Mouse (Mus musculus): Measurements from ENCODE around the gene Prok1. TPM values are rescaled to one million over a fixed set of nuclear protein-coding genes. Genes with fewer than 3 reads are reported as not detected.

The Prok1 gene
- polyA plus RNA-seq, 1 experiment from 2014 or later: 0.36 TPM

DNA sequence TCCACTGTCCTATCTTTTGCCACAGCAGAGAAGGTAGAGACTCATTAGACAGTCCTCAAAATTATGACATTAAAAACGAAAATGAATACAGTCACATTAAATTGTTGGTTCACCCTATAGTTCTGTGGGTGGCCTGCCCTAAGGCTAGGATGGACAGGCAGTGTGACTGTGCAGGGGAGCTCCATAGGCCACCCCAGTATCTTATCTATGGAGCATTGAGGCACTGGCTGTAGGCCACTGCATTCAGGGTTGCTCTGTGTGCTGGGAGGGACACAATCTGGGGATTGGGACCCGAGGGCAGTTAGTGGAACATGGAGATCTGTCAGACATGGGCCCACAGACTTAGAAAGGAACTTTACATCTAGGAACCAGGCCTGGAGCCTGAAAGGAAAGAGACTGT, 5.6 kb downstream of the Prok1 start:
- Histone ChIP-seq H3K4me2 (no peak overlapping the region), H3K27me3 (replicated peaks) (no peaks in the 10 kb centered on the region; the same call in 1 of the 2 replicates), H3K36me3 (no peaks in the 10 kb centered on the region), H3K4me1 (no peaks in the 10 kb centered on the region), H3K9ac (replicated peaks) (no peak overlapping the region), H3K9me3 (replicated peaks) (no peaks in the 10 kb centered on the region), H3K4me3 (replicated peaks) (no peak overlapping the region), H3K27ac (replicated peaks) (no peak overlapping the region)
- ATAC-seq (ENCODE audit: low FRiP score): peak; percentile 11; the same call in 1 of the 2 replicates
- 37% methylated on average over 2 of the region's 2 CpGs for WGBS

DNA sequence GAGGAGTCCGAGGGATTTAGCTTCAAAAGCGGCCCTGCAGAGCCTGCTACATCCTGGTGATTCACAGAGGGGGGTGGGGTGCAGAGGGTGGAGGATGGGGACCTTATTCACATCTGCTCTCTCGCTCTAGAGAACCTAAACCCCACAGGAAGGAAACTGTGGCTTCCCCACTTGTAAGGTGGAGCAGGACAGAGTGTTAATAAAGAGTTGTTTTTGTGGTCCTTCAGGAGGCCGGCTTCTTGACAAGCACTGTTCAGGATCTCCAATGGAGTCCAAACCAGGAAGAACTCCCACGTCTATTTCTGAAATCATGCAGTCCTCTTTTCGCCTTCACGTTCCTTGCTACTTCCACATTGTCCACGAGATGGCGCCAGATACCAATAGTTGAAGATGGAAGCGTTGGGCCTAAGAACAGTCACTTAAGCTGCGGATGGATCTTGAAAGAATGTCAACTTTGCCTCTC, 6.1 kb downstream of the Prok1 start:
- peak; percentile 65; the same call in 1 of the 2 replicates for ATAC-seq (ENCODE audit: low FRiP score)
- no peaks in the 10 kb centered on the region for H3K36me3 ChIP-seq
- H3K9ac ChIP-seq (replicated peaks): no peak overlapping the region
- H3K27me3 ChIP-seq (replicated peaks): no peaks in the 10 kb centered on the region; the same call in 1 of the 2 replicates
- H3K9me3 ChIP-seq (replicated peaks): no peaks in the 10 kb centered on the region
- H3K4me2 ChIP-seq: no peak overlapping the region
- WGBS: 8% methylated on average over 11 of the region's 11 CpGs
- no peak overlapping the region for H3K27ac ChIP-seq (replicated peaks)
- no peak overlapping the region for H3K4me3 ChIP-seq (replicated peaks)
- H3K4me1 ChIP-seq: no peaks in the 10 kb centered on the region

DNA sequence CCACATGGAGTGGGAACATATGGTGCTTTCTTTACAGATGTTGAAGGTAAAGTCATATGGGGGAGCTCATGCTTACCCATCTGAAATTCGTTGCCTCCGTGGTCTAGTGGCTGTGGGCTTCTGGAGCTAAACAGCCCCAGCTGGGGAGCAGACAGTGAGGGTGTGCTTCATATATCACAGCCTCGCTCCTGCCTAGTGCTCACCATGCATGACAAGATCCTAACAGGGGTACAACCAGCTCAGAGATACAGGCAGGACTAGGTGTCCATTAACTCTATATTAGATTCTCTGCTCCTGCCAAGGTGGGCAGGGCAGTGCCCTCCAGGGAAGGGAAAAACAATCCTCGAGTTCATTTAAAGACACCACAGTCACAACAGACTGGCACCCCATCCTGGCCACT, 8.3 kb downstream of the Prok1 start:
- 61% methylated on average over 4 of the region's 4 CpGs for WGBS

DNA sequence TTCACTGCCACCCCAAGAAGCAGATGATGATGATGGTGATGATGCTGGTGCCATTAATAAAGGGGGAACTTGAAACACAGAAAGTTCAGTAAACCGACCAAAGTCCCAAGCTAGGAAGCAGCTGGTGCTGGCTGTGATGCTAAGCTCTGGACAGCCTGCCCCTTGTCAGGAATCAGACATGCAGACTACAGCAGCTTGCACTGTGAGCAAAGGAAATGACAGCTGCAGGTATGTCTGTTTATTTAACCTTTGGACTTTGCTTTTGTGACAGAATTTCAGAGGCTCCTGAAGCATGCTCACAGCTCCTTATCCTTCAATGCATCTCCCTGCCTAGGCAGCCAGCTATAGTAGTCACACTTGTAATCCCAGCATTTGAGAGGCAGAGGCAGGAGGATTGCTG, 9.0 kb downstream of the Prok1 start, which contains the start of gene A630076J17Rik:
Gene A630076J17Rik, plus strand, starts transcription at position 88 of the 400 bp plus-strand sequence.
- no peak for ATAC-seq (ENCODE audit: low FRiP score)
- Histone ChIP-seq H3K4me2 (no peak within 1 kb of the TSS), H3K9ac (replicated peaks) (no peak within 1 kb of the TSS)

More for the DNA sequence above, 8.3 kb downstream of the Prok1 start:
- Histone ChIP-seq H3K27me3 (replicated peaks) (no peaks in the 10 kb centered on the region; the same call in 1 of the 2 replicates), H3K9me3 (replicated peaks) (no peaks in the 10 kb centered on the region), H3K27ac (replicated peaks) (no peak overlapping the region), H3K4me1 (no peaks in the 10 kb centered on the region), H3K4me3 (replicated peaks) (no peak overlapping the region), H3K4me2 (no peak overlapping the region), H3K36me3 (no peaks in the 10 kb centered on the region), H3K9ac (replicated peaks) (no peak overlapping the region)
- ATAC-seq (ENCODE audit: low FRiP score): no peak

DNA sequence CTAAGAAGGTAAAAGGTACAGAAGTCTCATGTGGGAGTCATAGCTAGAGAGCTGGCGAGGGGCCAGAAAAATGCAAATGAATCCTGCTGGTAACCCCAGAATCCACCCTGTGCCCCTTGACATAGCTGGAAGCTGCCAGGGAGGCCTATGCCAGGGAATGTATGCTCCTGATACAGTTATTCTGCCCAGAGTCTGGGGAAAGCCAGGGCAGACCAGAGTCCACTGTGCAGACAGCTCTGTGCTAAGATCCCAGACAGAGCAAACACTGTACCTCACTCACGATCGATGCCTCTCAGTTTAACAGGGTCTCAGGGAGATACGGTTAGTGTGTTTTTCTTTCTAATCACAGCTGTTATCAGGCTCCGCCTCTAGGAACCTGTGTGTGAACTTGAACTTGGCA, 9.7 kb downstream of the Prok1 start:
- H3K4me2 ChIP-seq: no peak overlapping the region
- 79% methylated on average over 5 of the region's 5 CpGs for WGBS
- no peaks in the 10 kb centered on the region; the same call in 1 of the 2 replicates for H3K27me3 ChIP-seq (replicated peaks)
- no peak overlapping the region for H3K27ac ChIP-seq (replicated peaks)
- no peak overlapping the region for H3K4me3 ChIP-seq (replicated peaks)
- ATAC-seq (ENCODE audit: low FRiP score): no peak
- no peak overlapping the region for H3K9ac ChIP-seq (replicated peaks)
- H3K36me3 ChIP-seq: no peaks in the 10 kb centered on the region
- no peaks in the 10 kb centered on the region for H3K9me3 ChIP-seq (replicated peaks)
- no peaks in the 10 kb centered on the region for H3K4me1 ChIP-seq

More for the DNA sequence above, 9.0 kb downstream of the Prok1 start, which contains the start of gene A630076J17Rik:
- Histone ChIP-seq H3K4me1 (no peaks in the 10 kb centered on the region), H3K9me3 (replicated peaks) (no peaks in the 10 kb centered on the region), H3K27me3 (replicated peaks) (no peaks in the 10 kb centered on the region; the same call in 1 of the 2 replicates), H3K4me3 (replicated peaks) (no peak within 1 kb of the TSS), H3K36me3 (no peaks in the 10 kb centered on the region), H3K27ac (replicated peaks) (no peak within 1 kb of the TSS)
- WGBS: 63% methylated on average over 1 of the region's 1 CpGs

DNA sequence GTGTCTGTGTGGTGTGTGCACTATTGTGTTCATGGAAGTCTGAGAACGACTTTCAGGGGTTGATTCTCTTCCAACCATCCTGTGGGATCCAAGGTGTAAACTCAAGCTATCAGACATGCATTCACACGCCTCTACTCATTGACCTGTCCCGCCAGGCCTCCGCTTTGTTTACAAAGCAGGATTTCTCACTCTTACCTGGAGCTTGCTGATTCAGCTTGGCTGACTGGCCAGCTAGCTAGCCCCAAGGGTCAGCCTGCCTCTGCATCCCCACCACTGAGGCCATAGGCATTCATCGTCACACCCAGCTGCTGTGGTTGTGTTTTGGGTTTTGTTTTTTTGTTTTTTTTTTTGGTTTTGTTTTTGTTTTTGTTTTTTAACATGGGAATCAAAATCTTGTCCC, 10.3 kb downstream of the Prok1 start:
- H3K4me3 ChIP-seq (replicated peaks): no peak overlapping the region
- 80% methylated on average over 5 of the region's 5 CpGs for WGBS
- no peaks in the 10 kb centered on the region for H3K4me1 ChIP-seq
- H3K9ac ChIP-seq (replicated peaks): no peak overlapping the region
- H3K36me3 ChIP-seq: no peaks in the 10 kb centered on the region
- no peaks in the 10 kb centered on the region; the same call in 1 of the 2 replicates for H3K27me3 ChIP-seq (replicated peaks)
- H3K27ac ChIP-seq (replicated peaks): no peak overlapping the region
- no peak overlapping the region for H3K4me2 ChIP-seq
- no peaks in the 10 kb centered on the region for H3K9me3 ChIP-seq (replicated peaks)
- no peak for ATAC-seq (ENCODE audit: low FRiP score)

DNA sequence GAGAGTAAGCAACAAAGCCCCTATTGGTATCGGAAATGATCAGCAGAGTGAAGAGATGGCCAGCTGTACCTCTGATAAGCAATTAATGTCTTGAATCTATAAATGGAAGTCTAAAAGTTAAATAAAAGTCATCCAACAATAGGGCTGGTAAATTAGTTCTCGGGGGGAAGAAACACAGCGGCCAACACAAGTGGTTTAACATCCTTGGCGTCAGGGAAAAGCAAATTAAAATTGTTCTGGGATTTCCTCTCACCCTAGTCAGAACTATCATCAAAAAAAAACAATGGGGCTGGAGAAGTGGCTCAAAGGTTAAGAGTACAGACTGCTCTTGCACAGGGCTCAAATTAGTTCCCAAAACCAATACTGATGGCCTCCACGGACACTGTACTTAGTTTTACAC, 13.7 kb downstream of the Prok1 start:
- H3K9ac ChIP-seq (replicated peaks): no peak overlapping the region
- no peak overlapping the region for H3K4me3 ChIP-seq (replicated peaks)
- H3K4me2 ChIP-seq: no peak overlapping the region
- H3K36me3 ChIP-seq: no peaks in the 10 kb centered on the region
- H3K27ac ChIP-seq (replicated peaks): no peak overlapping the region
- no peaks in the 10 kb centered on the region for H3K4me1 ChIP-seq
- no peaks in the 10 kb centered on the region for H3K27me3 ChIP-seq (replicated peaks)
- no peaks in the 10 kb centered on the region for H3K9me3 ChIP-seq (replicated peaks)
- 89% methylated on average over 5 of the region's 5 CpGs for WGBS
- no peak for ATAC-seq (ENCODE audit: low FRiP score)

DNA sequence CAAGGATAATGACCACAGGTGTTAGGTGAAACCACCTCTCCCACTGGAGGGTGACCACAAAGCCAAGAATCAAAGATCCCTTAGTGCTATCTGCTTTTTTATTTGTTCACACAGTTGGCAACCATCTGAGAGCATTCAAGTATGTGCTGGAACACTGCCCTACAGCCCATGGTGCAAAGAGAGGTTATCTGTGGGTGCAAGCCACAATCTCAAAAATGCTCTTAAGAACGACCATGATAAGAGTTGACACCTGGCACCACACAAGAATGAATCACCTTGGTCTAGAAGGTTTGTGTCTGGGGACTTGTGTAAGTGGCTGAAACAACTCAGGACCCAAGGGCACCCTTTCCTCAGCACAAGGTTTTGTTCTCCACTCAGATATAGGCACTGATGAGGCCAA, 16.3 kb downstream of the Prok1 start:
- H3K9ac ChIP-seq (replicated peaks): no peak overlapping the region
- no peak overlapping the region for H3K4me3 ChIP-seq (replicated peaks)
- no peaks in the 10 kb centered on the region for H3K36me3 ChIP-seq
- H3K27ac ChIP-seq (replicated peaks): no peak overlapping the region
- ATAC-seq (ENCODE audit: low FRiP score): no peak
- H3K4me2 ChIP-seq: no peak overlapping the region
- no peaks in the 10 kb centered on the region for H3K4me1 ChIP-seq
- H3K27me3 ChIP-seq (replicated peaks): no peaks in the 10 kb centered on the region
- WGBS: 78% methylated on average over 1 of the region's 1 CpGs
- H3K9me3 ChIP-seq (replicated peaks): no peaks in the 10 kb centered on the region

DNA sequence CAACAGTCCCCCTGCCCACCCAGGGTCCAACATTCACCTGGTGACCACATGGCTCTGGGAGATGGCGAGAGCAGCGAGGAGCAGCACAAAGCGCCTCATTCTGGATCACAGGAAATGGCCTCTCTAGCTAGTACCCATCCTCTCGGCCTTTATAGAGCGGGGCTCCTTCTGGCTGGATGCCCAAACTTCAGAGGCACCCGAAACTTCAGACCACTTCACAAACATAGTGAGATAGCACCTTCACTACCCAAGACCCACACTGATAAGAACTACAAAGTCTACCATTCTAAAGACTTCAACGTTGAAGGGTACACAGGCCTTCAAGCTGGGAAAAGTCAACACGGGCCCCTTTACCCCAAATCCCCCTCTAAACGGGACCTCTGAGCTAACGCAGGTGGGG, 17.9 kb downstream of the Prok1 start, which contains the start of gene Cym:
Gene Cym, minus strand, starts transcription at position 125 of the 400 bp plus-strand sequence.
- Histone ChIP-seq H3K4me1 (no peaks in the 10 kb centered on the region), H3K4me2 (no peak within 1 kb of the TSS), H3K27me3 (replicated peaks) (no peaks in the 10 kb centered on the region), H3K36me3 (no peaks in the 10 kb centered on the region), H3K4me3 (replicated peaks) (no peak within 1 kb of the TSS), H3K27ac (replicated peaks) (no peak within 1 kb of the TSS), H3K9ac (replicated peaks) (no peak within 1 kb of the TSS), H3K9me3 (replicated peaks) (no peaks in the 10 kb centered on the region)
- WGBS: 86% methylated on average over 10 of the region's 10 CpGs
- no peak for ATAC-seq (ENCODE audit: low FRiP score)

DNA sequence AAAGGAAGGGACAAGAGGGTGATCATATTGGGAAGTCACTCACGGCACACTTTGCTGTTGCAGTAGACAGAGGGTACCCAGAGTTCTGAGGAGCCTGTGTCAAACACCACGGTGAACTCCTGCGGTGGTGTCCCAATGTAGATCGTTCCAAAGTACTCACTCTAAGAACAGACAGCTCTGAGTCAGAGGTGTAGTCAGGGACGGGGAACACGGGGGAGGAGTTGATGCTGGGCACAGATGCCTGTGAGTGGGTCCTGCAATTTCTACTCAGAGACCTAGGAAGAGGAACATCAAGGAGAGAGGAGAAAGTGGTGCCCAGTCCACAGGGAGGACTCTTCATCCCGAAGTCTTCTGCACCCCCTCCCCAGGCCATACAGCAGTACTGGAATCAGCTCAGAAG, 20.9 kb downstream of the Prok1 start:
- no peak for ATAC-seq (ENCODE audit: low FRiP score)
- H3K27me3 ChIP-seq (replicated peaks): no peaks in the 10 kb centered on the region
- H3K9me3 ChIP-seq (replicated peaks): no peaks in the 10 kb centered on the region
- H3K27ac ChIP-seq (replicated peaks): no peak overlapping the region
- H3K4me3 ChIP-seq (replicated peaks): no peak overlapping the region
- H3K4me2 ChIP-seq: no peak overlapping the region
- no peaks in the 10 kb centered on the region for H3K4me1 ChIP-seq
- no peaks in the 10 kb centered on the region for H3K36me3 ChIP-seq
- H3K9ac ChIP-seq (replicated peaks): no peak overlapping the region
- 94% methylated on average over 7 of the region's 7 CpGs for WGBS

DNA sequence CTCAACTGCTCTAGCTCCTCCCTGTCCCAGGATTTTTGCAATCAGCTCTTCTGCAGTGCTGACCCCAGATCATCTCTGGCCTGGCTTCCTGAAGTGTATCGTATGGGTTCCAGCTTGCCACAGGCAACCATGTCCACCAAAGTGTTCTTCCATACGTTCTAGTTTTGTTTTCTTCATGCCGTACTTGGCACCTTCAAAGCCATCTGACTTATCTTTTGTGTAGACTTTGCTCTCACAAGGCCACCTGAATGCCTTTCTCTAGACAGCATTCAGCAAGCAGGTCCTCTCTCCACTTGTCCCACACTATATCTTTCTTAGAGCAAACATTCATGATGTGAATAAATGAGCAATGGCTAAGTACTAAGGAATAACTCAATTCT, 22.4 kb downstream of the Prok1 start:
- Histone ChIP-seq H3K4me1 (no peaks in the 10 kb centered on the region), H3K9ac (replicated peaks) (no peak overlapping the region), H3K27ac (replicated peaks) (no peak overlapping the region), H3K9me3 (replicated peaks) (no peaks in the 10 kb centered on the region), H3K27me3 (replicated peaks) (no peaks in the 10 kb centered on the region), H3K36me3 (no peaks in the 10 kb centered on the region), H3K4me3 (replicated peaks) (no peak overlapping the region), H3K4me2 (no peak overlapping the region)
- 90% methylated on average over 3 of the region's 3 CpGs for WGBS
- no peak for ATAC-seq (ENCODE audit: low FRiP score)

DNA sequence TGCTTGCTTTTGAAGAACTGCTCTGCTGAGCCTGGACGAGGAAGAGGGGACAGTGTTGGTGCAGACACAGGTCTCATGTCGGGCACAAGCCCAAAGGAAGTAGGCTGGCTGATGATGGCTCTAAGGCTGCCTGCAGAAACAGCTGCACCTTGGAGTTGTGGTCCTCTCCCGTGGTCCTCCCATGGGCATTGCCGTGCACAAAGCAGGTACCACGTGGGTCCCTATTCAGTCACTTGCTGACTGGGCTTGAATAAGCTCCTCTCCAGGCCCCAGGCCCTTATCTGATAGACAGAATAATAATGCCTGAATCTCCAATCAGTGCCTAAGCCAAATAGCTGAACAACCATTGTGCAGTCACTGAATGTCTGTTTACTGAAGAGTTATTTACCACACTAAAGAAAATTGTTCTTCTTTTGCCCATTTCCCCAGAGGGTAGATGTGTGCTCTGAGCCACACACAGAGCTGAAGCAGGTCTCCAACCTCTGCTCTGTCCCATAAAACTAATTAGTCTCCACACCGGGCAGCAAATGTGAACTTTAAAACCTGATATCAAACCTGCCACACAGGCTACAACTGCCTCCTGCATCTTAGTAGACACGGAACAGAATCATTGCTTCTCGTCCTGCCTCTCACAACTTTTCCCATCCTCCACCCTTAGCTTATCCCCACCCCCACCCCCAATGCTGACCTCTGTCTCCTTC, 23.0 kb downstream of the Prok1 start:
- no peaks in the 10 kb centered on the region for H3K4me1 ChIP-seq
- ATAC-seq (ENCODE audit: low FRiP score): no peak
- H3K9ac ChIP-seq (replicated peaks): no peak overlapping the region
- no peaks in the 10 kb centered on the region for H3K9me3 ChIP-seq (replicated peaks)
- H3K36me3 ChIP-seq: no peaks in the 10 kb centered on the region
- H3K4me3 ChIP-seq (replicated peaks): no peak overlapping the region
- H3K4me2 ChIP-seq: no peak overlapping the region
- no peaks in the 10 kb centered on the region for H3K27me3 ChIP-seq (replicated peaks)
- WGBS: 61% methylated on average over 8 of the region's 8 CpGs
- H3K27ac ChIP-seq (replicated peaks): no peak overlapping the region
